In genomic region chr3:51757032-51757431, GRCm38 (mm10) we compare ENCODE assay signal across 15 mouse cellular contexts.
"Had no signal": no experiment of that assay in that cellular context is flagged by ENCODE, and none has a peak within 500 bp of the region (broad histone marks: within the 10 kb centered on the region; RNA-seq: fewer than 3 reads in every experiment).

No protein-coding gene starts in this region.

- H3K36me3 ChIP-seq: neural tube, embryonic 13.5 days; neural tube, embryonic 15.5 days; stomach, embryonic 15.5 days had no signal

- H3K4me2 ChIP-seq: neural tube, embryonic 13.5 days; neural tube, embryonic 15.5 days; stomach, embryonic 15.5 days had no signal

- DNase-seq: retina, postnatal 1 day; right cerebral cortex, adult 18-20 months; right cerebral cortex, postnatal 14 days; right cerebral cortex, postnatal 25 days; right cerebral cortex, postnatal 4 days; spleen, adult 18-20 months; thymus, adult 18-20 months; thymus, adult 2 months; thymus, postnatal 14 days; thymus, postnatal 25 days; thymus, postnatal 36 days; thymus, postnatal 4 days had no signal

- H3K4me3 ChIP-seq: neural tube, embryonic 13.5 days; neural tube, embryonic 15.5 days; stomach, embryonic 15.5 days had no signal

- H3K27me3 ChIP-seq: neural tube, embryonic 13.5 days; neural tube, embryonic 15.5 days; stomach, embryonic 15.5 days had no signal
